Mouse (Mus musculus) heart, adult 2 months (tissue): Measurements from ENCODE around the gene Lrfn2. TPM values are rescaled to one million over a fixed set of nuclear protein-coding genes. Genes with fewer than 3 reads are reported as not detected.

Source experiments
- DNase-seq, 2 experiments: peaks; one replicate each; pipeline ENCODE4 v3.0.0; 2021
- H3K27ac ChIP-seq: fragments of 200-600 bp; 2 replicates; pipeline ENCODE4 v1.8.1; 2022
- H3K27me3 ChIP-seq: fragments of 200-500 bp; 2 replicates; pipeline ENCODE4 v1.6.1; 2012; ENCODE audit warnings: mild to moderate bottlenecking, low read length, inconsistent platforms, mixed read lengths; ENCODE audit not compliant: control insufficient read depth, insufficient read depth
- H3K36me3 ChIP-seq: fragments of 200-500 bp; 2 replicates; pipeline ENCODE4 v1.6.1; 2012; ENCODE audit warnings: low read length, inconsistent platforms; ENCODE audit not compliant: control insufficient read depth, insufficient read depth
- H3K4me1 ChIP-seq: fragments of 200-500 bp; 2 replicates; pipeline ENCODE4 v1.6.1; 2011; ENCODE audit warnings: low read length; ENCODE audit not compliant: control insufficient read depth, insufficient read depth
- H3K4me3 ChIP-seq: fragments of 200-600 bp; 2 replicates; pipeline ENCODE4 v1.8.1; 2022
- H3K79me2 ChIP-seq: fragments of 200-500 bp; replicated peaks from 2 replicates; pipeline ENCODE4 v1.6.1; 2012; ENCODE audit warnings: mild to moderate bottlenecking, inconsistent platforms, low read length, moderate library complexity, mixed read lengths; ENCODE audit not compliant: control insufficient read depth, insufficient read depth
- H3K9ac ChIP-seq: fragments of 200-500 bp; 2 replicates; pipeline ENCODE4 v1.6.1; 2012; ENCODE audit warnings: low read depth, mild to moderate bottlenecking, control low read depth, inconsistent platforms, low read length, mixed read lengths
- CTCF ChIP-seq: fragments of 200-600 bp; IDR thresholded peaks from 2 replicates; pipeline ENCODE4 v1.8.1; 2022; ENCODE audit warnings: antibody characterized with exemption, mild to moderate bottlenecking, moderate library complexity
- EP300 ChIP-seq: fragments of 200-500 bp; IDR thresholded peaks from 2 replicates; pipeline ENCODE4 v1.6.1; 2011; ENCODE audit warnings: low read depth, low read length, control low read depth; ENCODE audit not compliant: insufficient read depth
- POLR2A ChIP-seq: fragments of 200-500 bp; IDR thresholded peaks from 2 replicates; pipeline ENCODE4 v1.6.1; 2011; ENCODE audit warnings: mild to moderate bottlenecking, low read depth, low read length, control low read depth; ENCODE audit not compliant: insufficient read depth
- WGBS: fragments of 180-500 bp; shearing (Covaris S2); methylation state at CpG from one replicate; pipeline ENCODE4 v1.1.7; 2018; 5-methylcytosine and 5-hydroxymethylcytosine counted together
- intact Hi-C: fragments of 180-260 bp; cut with DNase I; formaldehyde crosslinking; loops from one replicate; pipeline ENCODE4 v1.15.1; 2025
- polyA plus RNA-seq: library from polyadenylated mRNA; depleted of rRNA; stranded (reverse); fragments of >200 nt; gene quantifications from 2 replicates; pipeline ENCODE4 v1.2.3, GENCODE M21; 2012
- total RNA-seq, 2 experiments: library from RNA; stranded (reverse); gene quantifications; 2 replicates each; pipeline ENCODE4 v1.2.3; 2021

Lrfn2 gene
- total and polyA plus RNA-seq, 3 experiments, result 0.18 to 0.39 (median 0.31) TPM

- intact Hi-C loops, result no loop called here
- DNase-seq, result no peak
- Histone ChIP-seq H3K36me3 (no peaks in the 10 kb centered on the region), H3K4me3 (no peak overlapping the region), H3K27me3 (peaks cover 1% of the 10 kb centered on the region; the same call in 1 of the 2 replicates), H3K4me1 (no peaks in the 10 kb centered on the region), H3K9ac (no peak overlapping the region), H3K79me2 (no peaks in the 10 kb centered on the region), H3K27ac (no peak overlapping the region)
- TF ChIP-seq EP300, result no peak
- TF ChIP-seq POLR2A, result no peak
- no peak for TF ChIP-seq CTCF
- WGBS, result 56% methylated on average over 2 of the region's 2 CpGs
Measured at GRCm38 (mm10) chr17:49079647-49080046, 147.5 kb downstream of the Lrfn2 start.

- Histone ChIP-seq H3K27ac (no peak overlapping the region), H3K4me3 (no peak overlapping the region), H3K79me2 (no peaks in the 10 kb centered on the region), H3K36me3 (no peaks in the 10 kb centered on the region), H3K4me1 (no peaks in the 10 kb centered on the region), H3K27me3 (no peaks in the 10 kb centered on the region), H3K9ac (no peak overlapping the region)
- intact Hi-C loops, result no loop called here
- 45% methylated on average over 9 of the region's 9 CpGs for WGBS
- TF ChIP-seq CTCF, result no peak
- TF ChIP-seq EP300, result no peak
- TF ChIP-seq POLR2A, result no peak
- DNase-seq, result peak in 1 of 2 experiments; percentile 39
Measured at GRCm38 (mm10) chr17:49083594-49084380, 151.6 kb downstream of the Lrfn2 start.

DNA sequence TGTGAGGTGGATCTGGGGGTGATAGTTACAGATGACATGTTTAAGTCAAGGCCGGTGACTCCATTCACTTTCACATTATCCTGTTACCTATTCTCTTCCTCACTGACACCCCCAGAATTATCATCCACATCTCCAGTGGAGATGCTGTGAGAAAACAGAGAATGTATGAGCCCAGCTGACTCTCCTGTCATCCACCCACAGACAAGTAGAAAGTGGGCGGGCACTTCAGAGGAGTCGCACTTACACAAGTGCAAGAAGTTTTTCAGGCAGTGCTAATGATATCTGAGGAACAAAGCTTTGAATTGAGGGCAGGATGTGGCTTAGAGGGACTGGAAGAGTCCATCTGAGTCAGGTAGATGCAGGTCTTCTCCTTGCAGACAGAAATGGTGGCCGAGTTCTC, 152.9 kb downstream of the Lrfn2 start:
- intact Hi-C loops, result no loop called here
- TF ChIP-seq CTCF, result no peak
- TF ChIP-seq POLR2A, result no peak
- TF ChIP-seq EP300, result no peak
- Histone ChIP-seq H3K4me1 (no peaks in the 10 kb centered on the region), H3K79me2 (no peaks in the 10 kb centered on the region), H3K4me3 (no peak overlapping the region), H3K27me3 (no peaks in the 10 kb centered on the region), H3K36me3 (no peaks in the 10 kb centered on the region), H3K9ac (no peak overlapping the region), H3K27ac (no peak overlapping the region)
- no peak for DNase-seq
- 87% methylated on average over 4 of the region's 4 CpGs for WGBS

GRCm38 (mm10) chr17:49096781-49097544, 164.8 kb downstream of the Lrfn2 start:
- Histone ChIP-seq H3K4me3 (no peak overlapping the region), H3K36me3 (no peaks in the 10 kb centered on the region), H3K79me2 (no peaks in the 10 kb centered on the region), H3K27me3 (peaks cover 1% of the 10 kb centered on the region; the same call in 1 of the 2 replicates), H3K27ac (no peak overlapping the region), H3K9ac (no peak overlapping the region), H3K4me1 (no peaks in the 10 kb centered on the region)
- intact Hi-C loops, result no loop called here
- TF ChIP-seq CTCF, result no peak
- no peak for TF ChIP-seq EP300
- no peak for TF ChIP-seq POLR2A
- 66% methylated on average over 16 of the region's 16 CpGs for WGBS
- no peak for DNase-seq

DNA sequence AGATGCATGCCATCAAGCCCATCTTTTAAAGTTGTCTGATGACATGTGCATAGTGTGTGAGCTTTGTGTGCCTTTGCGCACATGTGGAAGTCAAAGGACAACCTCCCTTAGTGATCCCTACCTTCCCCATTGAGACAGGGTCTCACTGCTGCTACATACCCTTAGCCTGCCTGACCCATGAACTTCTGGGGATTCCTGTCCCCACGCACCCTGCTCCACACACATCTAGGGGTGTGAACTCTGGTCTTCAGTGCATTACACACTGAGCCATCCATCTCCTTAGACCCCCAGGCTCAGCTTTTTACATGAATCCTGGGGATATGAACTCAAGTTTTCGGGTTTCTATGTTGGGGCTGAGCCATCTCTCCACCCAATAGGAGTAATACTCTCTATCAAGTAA, 179.2 kb downstream of the Lrfn2 start:
- Histone ChIP-seq H3K79me2 (no peaks in the 10 kb centered on the region), H3K4me3 (no peak overlapping the region), H3K36me3 (no peaks in the 10 kb centered on the region), H3K27me3 (no peaks in the 10 kb centered on the region), H3K27ac (no peak overlapping the region), H3K9ac (no peak overlapping the region), H3K4me1 (no peaks in the 10 kb centered on the region)
- DNase-seq, result no peak
- intact Hi-C loops, result no loop called here
- TF ChIP-seq CTCF (no peak), EP300 (no peak), POLR2A (no peak)
- 78% methylated on average over 3 of the region's 3 CpGs for WGBS

DNA sequence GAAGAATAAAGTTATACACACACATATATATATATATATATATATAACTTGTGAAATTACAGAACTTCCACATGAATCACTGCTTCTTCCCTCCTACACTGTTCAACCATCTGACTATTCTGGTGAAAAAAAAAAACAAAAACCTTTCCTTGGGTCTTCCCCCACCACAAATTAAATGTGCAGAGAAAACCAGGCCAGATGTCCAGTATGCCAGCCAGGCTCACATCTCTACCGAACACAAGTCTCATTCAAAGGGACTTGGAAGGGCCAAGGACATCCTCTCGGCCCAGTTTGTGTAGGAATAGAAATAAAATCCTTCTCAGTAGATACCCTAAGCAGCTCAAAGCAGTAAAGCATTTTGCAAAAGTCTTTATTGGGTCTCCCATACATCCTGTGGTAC, 179.7 kb downstream of the Lrfn2 start:
- no peak overlapping the region for H3K9ac ChIP-seq
- H3K4me3 ChIP-seq, result no peak overlapping the region
- TF ChIP-seq EP300, result no peak
- TF ChIP-seq CTCF, result no peak
- no peak for TF ChIP-seq POLR2A
- no peaks in the 10 kb centered on the region for H3K4me1 ChIP-seq
- H3K36me3 ChIP-seq, result no peaks in the 10 kb centered on the region
- intact Hi-C loops, result no loop called here
- no peak for DNase-seq
- no peaks in the 10 kb centered on the region for H3K27me3 ChIP-seq
- H3K79me2 ChIP-seq, result no peaks in the 10 kb centered on the region
- 71% methylated on average over 2 of the region's 2 CpGs for WGBS
- no peak overlapping the region for H3K27ac ChIP-seq
